Mouse (Mus musculus): ENCODE measurements around the gene St3gal3. TPM values are rescaled to one million over a fixed set of nuclear protein-coding genes. Genes with fewer than 3 reads are reported as not detected.

Gene St3gal3
- total RNA-seq, 2 experiments from 2014 or later = 37.4 to 40.5 TPM

- peak; percentile 57 to 60 for DNase-seq (ENCODE audit: low spot score in 2 of 2)
These were observed 251.7 kb downstream of the St3gal3 start, which contains the start of gene B4galt2 for GRCm38 (mm10) chr4:117882701-117883691. B4galt2 (minus strand) TSS chr4:117883487.

Other genes starting within 250 kb of the St3gal3 start
- gene Atp6v0b, start 247.6 kb downstream of the St3gal3 start, total RNA-seq (2021) = 100 to 1,000 TPM; 222 to 245 TPM
- gene Dph2, start 242.9 kb downstream of the St3gal3 start, total RNA-seq (2021) = 10 to 100 TPM; 11.7 to 13.3 TPM
- 10 to 100 TPM; 51.6 to 56.3 TPM for gene Ipo13, start 219.9 kb downstream of the St3gal3 start, total RNA-seq (2021)
- gene Artn, start 205.2 kb downstream of the St3gal3 start, total RNA-seq (2021) = under 1 TPM in 1 of 2 experiments, not detected in 1; 0.38 TPM
- 10 to 100 TPM; 30.3 to 35.6 TPM for gene Kdm4a, start 45.1 kb upstream of the St3gal3 start, total RNA-seq (2021)
- gene Ptprf, start 156.5 kb upstream of the St3gal3 start, total RNA-seq (2021) = 10 to 100 TPM; 42.5 to 43.1 TPM